Mouse (Mus musculus): ENCODE data around the gene Tax1bp3. TPM values are rescaled to one million over a fixed set of nuclear protein-coding genes. Genes with fewer than 3 reads are reported as not detected.

The Tax1bp3 gene
- 109 and 123 TPM in 2 replicates for polyA plus RNA-seq (2012; rRNA removed)

DNA sequence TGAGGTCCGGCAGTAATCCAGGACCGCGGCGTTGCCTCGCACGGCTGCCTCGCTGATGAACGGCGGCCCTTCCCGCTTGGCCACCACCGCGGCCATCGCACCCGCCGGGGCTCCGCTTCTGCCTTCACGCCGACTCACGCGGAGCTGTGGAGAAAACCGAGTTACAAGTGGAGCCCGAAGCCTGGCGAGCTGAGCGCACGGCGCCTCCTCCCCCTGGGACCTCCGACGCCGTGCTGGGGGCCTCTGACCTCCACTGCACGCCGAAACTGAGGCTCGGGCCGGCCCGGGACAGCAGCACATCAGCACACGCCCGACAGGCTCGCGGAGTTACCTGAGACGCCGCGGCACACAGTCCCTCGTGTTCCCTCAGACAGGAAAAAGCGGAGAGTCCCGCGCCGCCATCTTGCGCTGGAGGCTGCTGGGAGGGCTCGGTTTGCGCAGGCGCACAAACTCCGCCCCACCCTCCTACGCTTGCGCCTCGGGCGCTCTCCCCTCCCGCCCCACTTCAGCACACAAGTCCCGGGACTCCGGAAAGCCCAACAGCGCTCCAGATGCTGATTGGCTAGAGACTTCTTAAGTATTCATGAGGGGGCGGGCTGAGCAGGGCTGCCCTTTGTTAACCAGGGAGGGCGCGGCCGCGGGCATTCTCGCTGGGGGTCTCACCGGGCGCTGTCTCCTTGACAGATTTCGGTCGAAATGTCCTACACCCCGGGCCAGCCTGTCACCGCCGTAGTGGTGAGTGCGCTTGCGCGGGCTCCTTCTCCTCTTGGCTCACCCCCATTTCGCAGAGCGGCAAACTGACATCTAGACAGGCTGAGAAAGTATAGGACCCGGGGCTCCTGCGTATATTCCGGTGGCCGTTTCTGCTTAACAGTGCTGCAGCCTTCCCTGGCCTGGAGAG, at the start of gene Tax1bp3, which contains the start of gene Emc6:
Gene Tax1bp3, plus strand, starts transcription at position 476 of the 901 bp plus-strand sequence.
Gene Emc6, minus strand, starts transcription at position 430 of the 901 bp plus-strand sequence.
- peaks cover 21% of the 10 kb centered on the region; the same call in 1 of the 2 replicates for H3K4me1 ChIP-seq (ENCODE audit: control insufficient read depth, insufficient read depth, low read length)
- H3K4me3 ChIP-seq (replicated peaks; ENCODE audit: extremely low read depth, low read depth, low read length): peak within 1 kb of the TSS; percentile 90
- WGBS: under 1% methylated on average over 81 of the region's 81 CpGs
- peak; percentile 93 for DNase-seq
- no peak for TF ChIP-seq CTCF (IDR thresholded peaks at IDR 0.05; ENCODE audit: insufficient read depth, low read length)
- TF ChIP-seq POLR2A (IDR thresholded peaks at IDR 0.05; ENCODE audit: borderline replicate concordance, extremely low read depth, low read depth, low read length): peak; percentile 78

GRCm38 (mm10) chr11:73131020-73131419, 45.9 kb upstream of the Tax1bp3 start:
- WGBS: 58% methylated on average over 7 of the region's 7 CpGs
- H3K4me1 ChIP-seq (ENCODE audit: control insufficient read depth, insufficient read depth, low read length): no peaks in the 10 kb centered on the region
- TF ChIP-seq CTCF (IDR thresholded peaks at IDR 0.05; ENCODE audit: insufficient read depth, low read length): peak; percentile 56
- TF ChIP-seq POLR2A (IDR thresholded peaks at IDR 0.05; ENCODE audit: borderline replicate concordance, extremely low read depth, low read depth, low read length): no peak
- DNase-seq: no peak
- H3K4me3 ChIP-seq (replicated peaks; ENCODE audit: extremely low read depth, low read depth, low read length): no peak overlapping the region

DNA sequence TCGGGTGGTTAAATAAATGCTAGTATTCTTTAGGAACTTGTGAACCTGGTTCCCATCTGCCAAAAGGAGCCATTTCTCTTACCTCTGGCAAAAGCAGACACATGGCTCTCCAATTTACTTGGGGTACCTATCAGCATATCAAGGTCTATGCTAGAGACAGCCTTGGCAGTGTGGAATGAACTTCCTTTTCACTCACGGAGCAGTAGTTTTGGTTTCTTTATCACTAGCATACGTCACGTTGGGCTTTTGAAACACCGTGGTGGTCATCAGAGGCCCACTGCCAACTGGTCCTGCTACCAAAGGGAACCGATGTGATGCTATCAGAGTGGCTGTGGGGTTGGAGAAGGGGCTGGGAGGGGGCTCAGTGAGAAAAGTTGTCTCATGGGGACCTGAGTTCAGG, 43.9 kb upstream of the Tax1bp3 start:
- no peak for DNase-seq
- Histone ChIP-seq H3K4me3 (replicated peaks; ENCODE audit: extremely low read depth, low read depth, low read length) (no peak overlapping the region), H3K4me1 (ENCODE audit: control insufficient read depth, insufficient read depth, low read length) (peaks cover 3% of the 10 kb centered on the region; the same call in 1 of the 2 replicates)
- no peak for TF ChIP-seq POLR2A (IDR thresholded peaks at IDR 0.05; ENCODE audit: borderline replicate concordance, extremely low read depth, low read depth, low read length)
- no peak for TF ChIP-seq CTCF (IDR thresholded peaks at IDR 0.05; ENCODE audit: insufficient read depth, low read length)
- 84% methylated on average over 6 of the region's 6 CpGs for WGBS

GRCm38 (mm10) chr11:73134222-73134621, 42.7 kb upstream of the Tax1bp3 start:
- H3K4me3 ChIP-seq (replicated peaks; ENCODE audit: extremely low read depth, low read depth, low read length): no peak overlapping the region
- TF ChIP-seq POLR2A (IDR thresholded peaks at IDR 0.05; ENCODE audit: borderline replicate concordance, extremely low read depth, low read depth, low read length) (no peak), CTCF (IDR thresholded peaks at IDR 0.05; ENCODE audit: insufficient read depth, low read length) (no peak)
- DNase-seq: no peak
- H3K4me1 ChIP-seq (ENCODE audit: control insufficient read depth, insufficient read depth, low read length): peaks cover 3% of the 10 kb centered on the region; the same call in 1 of the 2 replicates
- WGBS: 82% methylated on average over 5 of the region's 5 CpGs

DNA sequence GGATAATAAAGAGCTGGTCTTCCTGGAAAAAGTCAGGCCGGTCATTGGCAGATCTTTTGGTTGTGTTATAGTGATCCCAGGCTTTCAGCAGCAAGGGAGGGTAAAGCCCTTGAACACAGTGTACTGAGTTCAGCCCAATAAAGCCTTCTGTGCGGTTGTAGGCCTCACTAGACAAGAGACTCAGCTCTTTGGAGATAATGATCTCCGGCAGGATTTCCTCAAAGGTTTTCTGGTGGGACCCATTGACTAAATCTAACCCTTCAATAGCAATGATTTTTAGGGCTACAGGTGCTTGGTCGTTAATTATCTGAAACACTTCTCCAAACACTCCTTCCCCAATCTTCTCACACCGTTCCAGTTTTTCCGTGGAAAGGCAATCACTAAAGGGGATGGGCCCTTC, 40.3 kb upstream of the Tax1bp3 start:
- H3K4me1 ChIP-seq (ENCODE audit: control insufficient read depth, insufficient read depth, low read length): peaks cover 3% of the 10 kb centered on the region; the same call in 1 of the 2 replicates
- no peak for DNase-seq
- 43% methylated on average over 6 of the region's 6 CpGs for WGBS
- peak overlapping the region; percentile 27 for H3K4me3 ChIP-seq (replicated peaks; ENCODE audit: extremely low read depth, low read depth, low read length)
- TF ChIP-seq CTCF (IDR thresholded peaks at IDR 0.05; ENCODE audit: insufficient read depth, low read length): no peak
- no peak for TF ChIP-seq POLR2A (IDR thresholded peaks at IDR 0.05; ENCODE audit: borderline replicate concordance, extremely low read depth, low read depth, low read length)

DNA sequence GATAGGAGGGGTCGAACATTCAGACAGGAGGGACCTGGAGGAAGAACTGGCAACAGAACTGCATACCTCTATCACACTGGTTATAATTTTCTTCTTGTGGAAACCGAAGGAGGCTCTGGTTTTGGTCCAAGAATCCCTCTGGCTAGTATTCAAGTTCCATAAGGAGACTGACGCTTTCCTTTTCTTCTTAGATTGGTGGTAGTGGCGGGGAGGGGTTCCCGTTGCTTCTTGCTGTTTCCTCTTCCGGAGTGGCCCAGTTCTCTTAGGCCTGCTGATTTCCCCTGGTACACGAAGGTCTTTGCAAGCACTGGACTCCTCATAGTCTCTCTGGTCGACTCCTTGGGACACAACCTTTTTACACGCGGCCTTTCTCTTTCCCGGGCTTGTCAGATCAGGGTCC, 39.8 kb upstream of the Tax1bp3 start:
- WGBS: 6% methylated on average over 11 of the region's 11 CpGs
- DNase-seq: no peak

DNA sequence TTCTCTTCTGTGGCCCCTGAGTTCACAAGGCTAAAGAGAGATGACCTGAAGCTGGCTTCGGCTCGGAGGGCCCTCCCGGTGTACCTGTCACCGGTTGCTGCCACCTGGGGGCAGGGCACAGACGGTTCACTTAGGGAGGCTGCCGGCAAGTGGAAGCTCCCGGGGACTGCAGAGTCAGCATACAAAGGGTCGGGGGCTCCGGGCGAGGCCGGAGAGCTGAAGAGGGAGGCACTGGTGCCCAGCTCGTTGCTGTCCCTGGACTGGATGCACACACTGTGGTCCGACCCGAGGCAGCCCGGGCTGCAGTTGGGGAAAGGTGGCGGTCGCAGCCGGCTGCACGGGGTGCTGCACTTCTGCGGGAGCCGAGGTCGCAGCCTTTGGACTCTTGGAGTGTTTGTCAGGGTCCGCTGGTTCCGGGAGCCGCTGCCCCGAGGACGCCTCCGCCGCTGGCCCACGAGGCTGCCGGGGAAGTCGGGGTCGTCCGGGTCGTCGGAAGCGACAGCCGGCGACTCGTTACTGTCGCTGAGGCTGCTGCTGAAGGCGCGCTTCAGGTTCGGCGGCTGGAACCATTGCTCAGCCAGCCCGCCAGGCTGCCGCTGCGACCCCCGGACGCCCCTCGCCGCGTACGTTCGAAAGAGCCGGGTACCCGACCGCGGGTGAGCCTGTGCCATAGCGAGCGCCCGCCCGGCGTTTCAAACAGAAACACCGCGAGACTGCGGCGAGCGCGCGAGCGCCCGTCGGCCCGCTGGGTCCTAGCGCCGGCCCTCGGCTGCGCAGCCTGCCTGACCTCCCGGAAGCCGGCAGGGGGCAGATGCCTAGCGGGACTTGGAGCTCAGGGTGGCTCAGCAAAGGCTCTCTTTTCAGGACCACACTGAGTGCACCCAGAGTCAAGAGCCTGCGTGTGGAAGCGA, 39.0 kb upstream of the Tax1bp3 start, which contains the start of gene Haspin:
Gene Haspin, minus strand, starts transcription at position 704 of the 911 bp plus-strand sequence.
- peaks cover 3% of the 10 kb centered on the region; the same call in 1 of the 2 replicates for H3K4me1 ChIP-seq (ENCODE audit: control insufficient read depth, insufficient read depth, low read length)
- WGBS: under 1% methylated on average over 84 of the region's 84 CpGs

More for the DNA sequence above, 39.8 kb upstream of the Tax1bp3 start:
- Histone ChIP-seq H3K4me3 (replicated peaks; ENCODE audit: extremely low read depth, low read depth, low read length) (peak overlapping the region; percentile 61), H3K4me1 (ENCODE audit: control insufficient read depth, insufficient read depth, low read length) (peaks cover 3% of the 10 kb centered on the region; the same call in 1 of the 2 replicates)
- TF ChIP-seq CTCF (IDR thresholded peaks at IDR 0.05; ENCODE audit: insufficient read depth, low read length): no peak
- TF ChIP-seq POLR2A (IDR thresholded peaks at IDR 0.05; ENCODE audit: borderline replicate concordance, extremely low read depth, low read depth, low read length): no peak

DNA sequence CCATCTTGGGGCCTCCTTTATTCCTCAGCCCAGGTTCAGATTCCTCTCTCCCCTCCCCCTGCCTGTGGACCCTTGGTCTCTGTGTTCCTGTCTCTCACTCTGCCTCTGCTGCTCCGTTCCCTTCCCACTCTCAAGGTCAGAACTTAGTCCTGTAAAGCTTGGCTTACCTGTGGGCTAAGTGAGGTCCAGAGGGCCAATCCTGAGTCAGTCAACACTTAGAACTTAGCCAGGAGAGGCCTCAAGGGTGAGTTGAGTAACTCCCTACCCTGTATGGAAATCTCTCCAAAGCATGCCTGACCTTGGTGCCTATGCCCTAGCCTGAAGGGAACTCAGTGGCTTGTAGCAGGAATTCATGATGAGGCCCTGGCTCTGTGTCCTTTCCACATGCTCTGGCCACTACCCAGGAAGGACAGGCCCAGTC, 32.6 kb upstream of the Tax1bp3 start:
- Histone ChIP-seq H3K4me1 (ENCODE audit: control insufficient read depth, insufficient read depth, low read length) (0 out of 2 replicates have a peak, but pooled peaks cover 2% of the 10 kb centered on the region), H3K4me3 (replicated peaks; ENCODE audit: extremely low read depth, low read depth, low read length) (no peak overlapping the region)
- DNase-seq: peak; percentile 47
- no peak for TF ChIP-seq POLR2A (IDR thresholded peaks at IDR 0.05; ENCODE audit: borderline replicate concordance, extremely low read depth, low read depth, low read length)
- TF ChIP-seq CTCF (IDR thresholded peaks at IDR 0.05; ENCODE audit: insufficient read depth, low read length): no peak
- 60% methylated on average over 1 of the region's 1 CpGs for WGBS

More for the DNA sequence above, 39.0 kb upstream of the Tax1bp3 start, which contains the start of gene Haspin:
- H3K4me3 ChIP-seq (replicated peaks; ENCODE audit: extremely low read depth, low read depth, low read length): peak within 1 kb of the TSS; percentile 61
- DNase-seq: peak; percentile 92
- no peak for TF ChIP-seq POLR2A (IDR thresholded peaks at IDR 0.05; ENCODE audit: borderline replicate concordance, extremely low read depth, low read depth, low read length)
- TF ChIP-seq CTCF (IDR thresholded peaks at IDR 0.05; ENCODE audit: insufficient read depth, low read length): peak; percentile 69
